Mouse (Mus musculus) 3134 (cell line): ENCODE measurements at regions not wholly inside any gene's neighbourhood (a gene's known extent, or its start where the extent isn't known, plus 50 kb on each side); places are given as distances from the start of the nearest gene placed in this dataset.

Source experiments
- DNase-seq: peaks from one replicate; pipeline ENCODE4 v3.0.0-alpha.2; 2011; ENCODE audit warnings: low spot score; ENCODE audit not compliant: insufficient read length; ENCODE audit errors: extremely low read depth

DNA sequence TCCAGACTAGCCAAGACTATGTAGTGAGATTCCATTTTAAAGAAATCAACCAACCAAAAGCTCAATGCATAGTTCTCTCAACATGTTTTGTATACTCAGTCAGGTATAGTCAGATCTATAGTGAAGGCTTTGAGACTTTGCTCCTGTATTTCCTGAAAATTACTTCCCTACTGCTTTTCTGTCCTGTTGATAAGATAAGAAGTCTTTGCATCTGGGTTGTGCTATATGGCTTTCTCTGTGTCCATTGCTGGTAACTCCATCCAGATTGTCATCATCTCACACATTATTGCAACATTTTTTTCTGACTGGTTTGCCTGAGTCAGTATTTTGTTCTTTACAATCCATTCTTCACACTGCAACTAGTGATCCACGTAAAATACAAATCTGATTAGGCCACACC, 74.0 kb downstream of the Agtr2 start:
- no peak for DNase-seq

- no peak for DNase-seq
Measured at GRCm38 (mm10) chrX:21566669-21567068, 82.3 kb downstream of the Agtr2 start.

DNA sequence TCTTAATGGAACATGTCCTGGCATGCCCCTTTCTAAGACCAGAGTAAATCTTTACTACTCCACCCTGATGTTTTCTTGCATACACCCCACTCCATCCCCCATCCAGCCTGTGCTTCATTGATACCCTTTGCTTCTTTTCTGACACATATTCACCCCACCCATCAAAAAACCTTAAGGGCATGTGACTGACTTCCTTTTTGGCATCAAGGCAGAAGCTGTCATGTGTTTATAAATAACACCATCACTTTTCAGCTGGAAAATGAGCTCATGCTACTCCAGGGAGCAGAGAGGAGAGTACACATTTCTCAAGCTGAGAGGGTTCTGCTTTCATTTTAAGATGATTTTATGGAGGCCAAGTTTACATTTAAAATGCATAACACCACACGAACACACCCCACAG, 83.2 kb downstream of the Agtr2 start:
- peak; percentile 13 for DNase-seq

DNA sequence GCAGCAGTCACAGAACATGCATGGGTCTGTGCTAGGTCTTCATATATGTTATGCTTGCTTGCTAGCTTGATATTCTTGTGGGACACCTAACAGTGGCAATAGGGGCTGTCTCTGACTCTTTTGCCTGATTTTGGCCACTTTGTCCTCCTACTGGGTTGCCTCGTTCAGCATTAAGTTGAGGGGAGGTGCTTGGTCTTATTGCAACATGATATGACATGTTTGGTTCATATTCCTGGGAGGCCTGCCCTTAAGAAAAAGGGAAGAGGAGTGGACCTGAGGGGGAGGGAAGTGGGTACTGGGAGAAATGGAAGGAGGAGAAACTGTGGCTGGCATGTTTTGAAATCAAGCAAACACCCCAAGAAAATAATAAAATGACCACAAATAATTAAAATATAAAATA, 83.6 kb downstream of the Agtr2 start:
- DNase-seq: no peak

GRCm38 (mm10) chrX:21579945-21580344, 95.6 kb downstream of the Agtr2 start:
- DNase-seq: peak; percentile 12

DNA sequence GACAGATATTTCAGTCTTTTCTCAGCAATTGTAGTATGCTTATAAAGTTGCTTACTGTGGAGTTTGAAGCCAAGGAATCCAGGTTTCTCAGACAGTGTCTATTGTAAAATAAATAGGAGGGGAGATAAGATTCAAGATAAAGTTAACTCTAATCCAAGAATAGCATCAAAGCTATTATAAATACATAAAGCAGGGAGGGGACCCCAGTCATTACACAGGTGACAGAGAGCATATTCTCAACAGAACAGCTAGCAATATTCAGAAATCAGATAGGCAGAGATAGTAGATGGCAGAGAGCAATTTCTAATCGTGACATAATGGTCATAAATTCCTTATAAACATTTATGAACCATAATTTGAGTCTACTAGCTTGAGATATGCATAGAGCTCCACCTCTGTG, 101.7 kb downstream of the Agtr2 start:
- DNase-seq: no peak

DNA sequence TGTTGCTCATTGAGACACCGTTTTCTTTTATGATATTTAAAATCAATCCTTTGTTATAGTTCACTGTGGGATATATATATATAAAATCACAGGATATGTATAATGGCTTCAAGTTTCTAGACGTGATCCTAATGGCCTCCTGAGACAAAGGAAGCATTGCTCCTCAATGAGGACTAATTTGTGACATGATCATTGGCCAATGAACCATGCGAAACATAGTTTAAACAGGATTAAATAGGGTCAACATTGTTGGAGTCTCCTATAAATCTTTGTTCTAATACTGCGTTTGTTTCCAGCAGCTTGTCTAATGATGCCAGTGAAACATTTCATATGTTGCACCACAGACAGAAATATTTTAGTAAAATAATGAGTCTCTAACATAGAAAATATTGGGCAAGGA, 105.5 kb downstream of the Agtr2 start:
- no peak for DNase-seq
